10 mouse cellular contexts compared by ENCODE assay signal in genomic region chr1:166160111-166160510, GRCm38 (mm10). TPM values are rescaled to one million over a fixed set of nuclear protein-coding genes. Genes with fewer than 3 reads are reported as not detected.
DNase-seq lines count a peak whose midpoint lies in the region; ATAC-seq lines count a peak whose summit lies in the region.
"Had no signal": no experiment of that assay in that cellular context is flagged by ENCODE, and none has a peak within 500 bp of the region (broad histone marks: within the 10 kb centered on the region; RNA-seq: fewer than 3 reads in every experiment).

No protein-coding gene starts in this region.

- no peak overlapping the region for H3K4me3 ChIP-seq in neural tube, embryonic 11.5 days (ENCODE audit: low read depth, low read length)
- H3K4me3 ChIP-seq in forebrain, embryonic 13.5 days = no peak overlapping the region
- no peak overlapping the region for H3K4me3 ChIP-seq in limb, embryonic 13.5 days
- 0 out of 2 replicates have a peak overlapping the region, but pooled peaks have one; percentile 10 for H3K4me3 ChIP-seq in stomach, embryonic 16.5 days (replicated peaks; ENCODE audit: low read length)

- H3K4me1 ChIP-seq in neural tube, embryonic 11.5 days (ENCODE audit: control insufficient read depth, insufficient read depth, low read length) = no peaks in the 10 kb centered on the region
- peaks cover 7% of the 10 kb centered on the region; the same call in 1 of the 2 replicates for H3K4me1 ChIP-seq in forebrain, embryonic 13.5 days
- H3K4me1 ChIP-seq in limb, embryonic 13.5 days = no peaks in the 10 kb centered on the region
- H3K4me1 ChIP-seq in stomach, embryonic 16.5 days (ENCODE audit: control insufficient read depth, insufficient read depth, low read length) = no peaks in the 10 kb centered on the region; the same call in 1 of the 2 replicates

- ATAC-seq in neural tube, embryonic 11.5 days (ENCODE audit: insufficient read depth, low FRiP score, low TSS enrichment) = no peak
- 0 out of 2 replicates have a peak, but pooled peaks have one; percentile 7 for ATAC-seq in forebrain, embryonic 13.5 days
- ATAC-seq in limb, embryonic 13.5 days (ENCODE audit: low FRiP score, low read depth) = no peak
- no peak for ATAC-seq in stomach, embryonic 16.5 days (ENCODE audit: insufficient read depth, low FRiP score)
- ATAC-seq in frontal cortex, adult (ENCODE audit: low TSS enrichment) = no peak

- DNase-seq in neural tube, embryonic 11.5 days (ENCODE audit: low spot score) = no peak
- DNase-seq in neural tube, embryonic 10.5 days (ENCODE audit: extremely low spot score, low spot score) = no peak
- no peak for DNase-seq in frontal cortex, postnatal 10 days (ENCODE audit: low spot score in 2 of 2)
- DNase-seq in layer of hippocampus, postnatal 36 days = no peak

- peaks cover 4% of the 10 kb centered on the region; the same call in 1 of the 2 replicates for H3K27me3 ChIP-seq in neural tube, embryonic 11.5 days (ENCODE audit: control insufficient read depth, insufficient read depth, low read length)
- H3K27me3 ChIP-seq in forebrain, embryonic 13.5 days = peaks cover 31% of the 10 kb centered on the region
- peaks cover 41% of the 10 kb centered on the region for H3K27me3 ChIP-seq in limb, embryonic 13.5 days
- H3K27me3 ChIP-seq in stomach, embryonic 16.5 days (ENCODE audit: control insufficient read depth, insufficient read depth, low read length) = peaks cover 15% of the 10 kb centered on the region

- H3K9ac ChIP-seq in neural tube, embryonic 11.5 days (ENCODE audit: low read length) = no peak overlapping the region
- H3K9ac ChIP-seq in forebrain, embryonic 13.5 days = 0 out of 2 replicates have a peak overlapping the region, but pooled peaks have one; percentile 38
- H3K9ac ChIP-seq in limb, embryonic 13.5 days = 0 out of 2 replicates have a peak overlapping the region, but pooled peaks have one; percentile 1
- H3K9ac ChIP-seq in stomach, embryonic 16.5 days (ENCODE audit: low read length) = no peak overlapping the region

- H3K4me2 ChIP-seq in neural tube, embryonic 11.5 days (ENCODE audit: low read depth) = peak overlapping the region; percentile 28
- peak overlapping the region; percentile 52 for H3K4me2 ChIP-seq in forebrain, embryonic 13.5 days
- peak overlapping the region; percentile 46 for H3K4me2 ChIP-seq in limb, embryonic 13.5 days (replicated peaks)
- H3K4me2 ChIP-seq in stomach, embryonic 16.5 days (ENCODE audit: low read depth, low read length) = no peak overlapping the region; the same call in 1 of the 2 replicates

- 58% methylated on average over 5 of the region's 5 CpGs for WGBS in neural tube, embryonic 11.5 days
- 51% methylated on average over 5 of the region's 5 CpGs for WGBS in forebrain, embryonic 13.5 days
- WGBS in limb, embryonic 13.5 days = 46% methylated on average over 5 of the region's 5 CpGs
- 47% methylated on average over 5 of the region's 5 CpGs for WGBS in stomach, embryonic 16.5 days

- no peaks in the 10 kb centered on the region for H3K36me3 ChIP-seq in neural tube, embryonic 11.5 days (ENCODE audit: control insufficient read depth, insufficient read depth, low read length)
- no peaks in the 10 kb centered on the region for H3K36me3 ChIP-seq in forebrain, embryonic 13.5 days (ENCODE audit: poor library complexity, severe bottlenecking)
- no peaks in the 10 kb centered on the region for H3K36me3 ChIP-seq in limb, embryonic 13.5 days
- no peaks in the 10 kb centered on the region for H3K36me3 ChIP-seq in stomach, embryonic 16.5 days (ENCODE audit: control insufficient read depth, insufficient read depth, low read length)
- H3K36me3 ChIP-seq: G1E had no signal

- no peak overlapping the region for H3K27ac ChIP-seq in neural tube, embryonic 11.5 days (ENCODE audit: low read depth, low read length)
- no peak overlapping the region for H3K27ac ChIP-seq in forebrain, embryonic 13.5 days
- H3K27ac ChIP-seq in limb, embryonic 13.5 days = no peak overlapping the region
- H3K27ac ChIP-seq in stomach, embryonic 16.5 days (ENCODE audit: low read length) = no peak overlapping the region

- H3K9me3 ChIP-seq in neural tube, embryonic 11.5 days (ENCODE audit: control insufficient read depth, low read length) = no peaks in the 10 kb centered on the region
- no peaks in the 10 kb centered on the region for H3K9me3 ChIP-seq in forebrain, embryonic 13.5 days (replicated peaks)
- no peaks in the 10 kb centered on the region for H3K9me3 ChIP-seq in limb, embryonic 13.5 days
- H3K9me3 ChIP-seq in stomach, embryonic 16.5 days (replicated peaks; ENCODE audit: control insufficient read depth, low read length) = no peaks in the 10 kb centered on the region

RNA-seq across cellular contexts. Expression of gene Gpa33, which starts 30.1 kb away (rescaled TPM):
- polyA plus RNA-seq in neural tube, embryonic 11.5 days (2014; fragmentation: Nextera tagmentation; extraction: Ambion mirVana) = 0.14 and 0.21 TPM in 2 replicates
- not detected in 2 replicates for polyA plus RNA-seq in forebrain, embryonic 13.5 days (2015; fragmentation: Nextera tagmentation; extraction: Ambion mirVana)
- polyA plus RNA-seq in limb, embryonic 13.5 days (2015; fragmentation: Nextera tagmentation; extraction: Ambion mirVana) = 0.51 and 0.65 TPM in 2 replicates
- polyA plus RNA-seq in stomach, embryonic 16.5 days (2015; fragmentation: Nextera tagmentation; extraction: Ambion mirVana) = 11.9 and 14.2 TPM in 2 replicates
- not detected for total RNA-seq in layer of hippocampus, postnatal 36 days (2021)
- total RNA-seq: hematopoietic stem cell, adult 5-6 weeks had no signal
- polyA plus RNA-seq: G1E had no signal

RNA-seq across cellular contexts. Expression of gene Dusp27, which starts 32.4 kb away (rescaled TPM):
- 3.6 and 4.7 TPM in 2 replicates for polyA plus RNA-seq in neural tube, embryonic 11.5 days (2014; fragmentation: Nextera tagmentation; extraction: Ambion mirVana)
- 0.68 and 0.80 TPM in 2 replicates for polyA plus RNA-seq in forebrain, embryonic 13.5 days (2015; fragmentation: Nextera tagmentation; extraction: Ambion mirVana)
- 6.1 and 6.4 TPM in 2 replicates for polyA plus RNA-seq in limb, embryonic 13.5 days (2015; fragmentation: Nextera tagmentation; extraction: Ambion mirVana)
- polyA plus RNA-seq in stomach, embryonic 16.5 days (2015; fragmentation: Nextera tagmentation; extraction: Ambion mirVana) = 2.5 and 6.1 TPM in 2 replicates
- not detected for total RNA-seq in layer of hippocampus, postnatal 36 days (2021)
- total RNA-seq: hematopoietic stem cell, adult 5-6 weeks had no signal
- polyA plus RNA-seq: G1E had no signal

Comparison
In these comparisons a context has a peak if more than half of its experiments do, and no peak if none do; other contexts are left out.
1. H3K9ac ChIP-seq: peak in forebrain, embryonic 13.5 days (single experiment) and limb, embryonic 13.5 days (single experiment); none in neural tube, embryonic 11.5 days (single experiment) and stomach, embryonic 16.5 days (single experiment).